Mouse (Mus musculus) erythroblast, embryonic 14.5 days (primary cell): Measurements from ENCODE around the gene Dagla.

Experiments
- GATA1 ChIP-seq: IDR thresholded peaks from 2 replicates; pipeline ENCODE4 v1.6.1; 2012; ENCODE audit warnings: low read length, inconsistent platforms, mixed read lengths
- TAL1 ChIP-seq: IDR thresholded peaks from 3 replicates; pipeline ENCODE4 v1.6.1; 2012; ENCODE audit warnings: low read length, inconsistent platforms, mixed read lengths

DNA sequence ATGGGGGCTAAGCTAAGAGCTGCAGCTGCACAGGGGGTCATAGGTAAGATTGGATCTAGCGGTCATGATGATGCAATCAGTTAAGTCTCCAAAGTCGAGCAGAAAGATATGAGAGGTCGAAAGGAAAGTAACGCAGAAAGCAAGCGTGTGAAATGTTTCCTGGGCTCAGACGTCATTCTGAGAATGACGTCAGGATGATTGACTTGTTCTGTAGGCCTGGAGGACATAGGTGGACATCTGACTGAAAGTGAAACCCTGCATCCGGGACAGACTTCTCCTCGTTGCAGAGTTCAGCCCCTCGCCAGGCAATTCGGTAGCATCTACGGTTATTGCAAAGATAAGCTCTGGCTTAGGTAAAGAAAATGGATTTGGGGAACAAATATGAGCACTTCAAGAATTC, 963 bp upstream of the Dagla start:
- TF ChIP-seq GATA1 (no peak), TAL1 (no peak)
